Mouse (Mus musculus): ENCODE measurements around the gene Tmem246. TPM values are rescaled to one million over a fixed set of nuclear protein-coding genes. Genes with fewer than 3 reads are reported as not detected.
A peak's percentile ranks its signal among the peaks of the same experiment; 100 is the strongest.
"Not testable (repeated sequence)": the region's sequence is repeated elsewhere in the genome, so short reads cannot be mapped to it uniquely, and the experiment has no call there.

Gene Tmem246
- polyA plus RNA-seq, 1 experiment from 2014 or later = 17.4 TPM

GRCm38 (mm10) chr4:49623916-49624315 lies 26.2 kb upstream of the Tmem246 start:
- Histone ChIP-seq H3K27ac (ENCODE audit: low read depth, low read length) (no peak overlapping the region), H3K9me3 (ENCODE audit: control insufficient read depth, low read length) (no peaks in the 10 kb centered on the region), H3K27me3 (replicated peaks; ENCODE audit: control insufficient read depth, insufficient read depth, low read length) (no peaks in the 10 kb centered on the region), H3K9ac (ENCODE audit: low read depth, low read length) (no peak overlapping the region), H3K4me3 (ENCODE audit: low read depth, low read length) (no peak overlapping the region), H3K36me3 (ENCODE audit: control insufficient read depth, insufficient read depth, low read length) (no peaks in the 10 kb centered on the region), H3K4me2 (no peak overlapping the region), H3K4me1 (replicated peaks; ENCODE audit: control insufficient read depth, insufficient read depth, low read length) (peaks cover 4% of the 10 kb centered on the region; the same call in 1 of the 2 replicates)
- 89% methylated on average over 4 of the region's 4 CpGs for WGBS
- ATAC-seq (replicated peaks; ENCODE audit: low FRiP score) = no peak
- no peak for DNase-seq (ENCODE audit: low spot score)

GRCm38 (mm10) chr4:49622272-49622671 lies 24.6 kb upstream of the Tmem246 start:
- peaks cover 4% of the 10 kb centered on the region; the same call in 1 of the 2 replicates for H3K4me1 ChIP-seq (replicated peaks; ENCODE audit: control insufficient read depth, insufficient read depth, low read length)
- no peak overlapping the region for H3K9ac ChIP-seq (ENCODE audit: low read depth, low read length)
- H3K27ac ChIP-seq (ENCODE audit: low read depth, low read length) = no peak overlapping the region
- WGBS = 87% methylated on average over 2 of the region's 2 CpGs
- ATAC-seq (replicated peaks; ENCODE audit: low FRiP score) = no peak
- H3K9me3 ChIP-seq (ENCODE audit: control insufficient read depth, low read length) = no peaks in the 10 kb centered on the region
- H3K36me3 ChIP-seq (ENCODE audit: control insufficient read depth, insufficient read depth, low read length) = no peaks in the 10 kb centered on the region
- no peak for DNase-seq (ENCODE audit: low spot score)
- no peak overlapping the region for H3K4me3 ChIP-seq (ENCODE audit: low read depth, low read length)
- H3K4me2 ChIP-seq = no peak overlapping the region
- no peaks in the 10 kb centered on the region for H3K27me3 ChIP-seq (replicated peaks; ENCODE audit: control insufficient read depth, insufficient read depth, low read length)

- H3K4me1 ChIP-seq (replicated peaks; ENCODE audit: control insufficient read depth, insufficient read depth, low read length); H3K4me2 ChIP-seq; H3K9ac ChIP-seq (ENCODE audit: low read depth, low read length); DNase-seq (ENCODE audit: low spot score); H3K9me3 ChIP-seq (ENCODE audit: control insufficient read depth, low read length); H3K27ac ChIP-seq (ENCODE audit: low read depth, low read length); H3K27me3 ChIP-seq (replicated peaks; ENCODE audit: control insufficient read depth, insufficient read depth, low read length); H3K36me3 ChIP-seq (ENCODE audit: control insufficient read depth, insufficient read depth, low read length); ATAC-seq (replicated peaks; ENCODE audit: low FRiP score); H3K4me3 ChIP-seq (ENCODE audit: low read depth, low read length): not testable (repeated sequence)
- 74% methylated on average over 7 of the region's 7 CpGs for WGBS
Observed at GRCm38 (mm10) chr4:49619861-49620260, 22.2 kb upstream of the Tmem246 start.

- H3K36me3 ChIP-seq (ENCODE audit: control insufficient read depth, insufficient read depth, low read length) = no peaks in the 10 kb centered on the region
- no peak overlapping the region for H3K9ac ChIP-seq (ENCODE audit: low read depth, low read length)
- H3K4me2 ChIP-seq = no peak overlapping the region
- H3K9me3 ChIP-seq (ENCODE audit: control insufficient read depth, low read length) = no peaks in the 10 kb centered on the region
- H3K27me3 ChIP-seq (replicated peaks; ENCODE audit: control insufficient read depth, insufficient read depth, low read length) = no peaks in the 10 kb centered on the region
- no peak for DNase-seq (ENCODE audit: low spot score)
- H3K27ac ChIP-seq (ENCODE audit: low read depth, low read length) = no peak overlapping the region
- ATAC-seq (replicated peaks; ENCODE audit: low FRiP score) = no peak
- WGBS = 75% methylated on average over 10 of the region's 10 CpGs
- H3K4me3 ChIP-seq (ENCODE audit: low read depth, low read length) = no peak overlapping the region
- no peaks in the 10 kb centered on the region for H3K4me1 ChIP-seq (replicated peaks; ENCODE audit: control insufficient read depth, insufficient read depth, low read length)
Observed at GRCm38 (mm10) chr4:49616924-49617323, 19.2 kb upstream of the Tmem246 start.

- Histone ChIP-seq H3K4me1 (replicated peaks; ENCODE audit: control insufficient read depth, insufficient read depth, low read length) (no peaks in the 10 kb centered on the region), H3K36me3 (ENCODE audit: control insufficient read depth, insufficient read depth, low read length) (no peaks in the 10 kb centered on the region), H3K4me2 (no peak overlapping the region), H3K27me3 (replicated peaks; ENCODE audit: control insufficient read depth, insufficient read depth, low read length) (no peaks in the 10 kb centered on the region), H3K9me3 (ENCODE audit: control insufficient read depth, low read length) (no peaks in the 10 kb centered on the region), H3K4me3 (ENCODE audit: low read depth, low read length) (no peak overlapping the region), H3K27ac (ENCODE audit: low read depth, low read length) (no peak overlapping the region), H3K9ac (ENCODE audit: low read depth, low read length) (no peak overlapping the region)
- 76% methylated on average over 1 of the region's 1 CpGs for WGBS
- ATAC-seq (replicated peaks; ENCODE audit: low FRiP score) (0 out of 2 replicates have a peak, but pooled peaks have one; percentile 36), DNase-seq (ENCODE audit: low spot score) (no peak)
Observed at GRCm38 (mm10) chr4:49605459-49605858, 7.8 kb upstream of the Tmem246 start.

GRCm38 (mm10) chr4:49604616-49605015 lies 6.9 kb upstream of the Tmem246 start:
- DNase-seq (ENCODE audit: low spot score) = no peak
- Histone ChIP-seq H3K4me1 (replicated peaks; ENCODE audit: control insufficient read depth, insufficient read depth, low read length) (no peaks in the 10 kb centered on the region), H3K4me3 (ENCODE audit: low read depth, low read length) (no peak overlapping the region), H3K9me3 (ENCODE audit: control insufficient read depth, low read length) (no peaks in the 10 kb centered on the region), H3K9ac (ENCODE audit: low read depth, low read length) (no peak overlapping the region), H3K4me2 (no peak overlapping the region), H3K36me3 (ENCODE audit: control insufficient read depth, insufficient read depth, low read length) (no peaks in the 10 kb centered on the region), H3K27me3 (replicated peaks; ENCODE audit: control insufficient read depth, insufficient read depth, low read length) (no peaks in the 10 kb centered on the region), H3K27ac (ENCODE audit: low read depth, low read length) (no peak overlapping the region)
- WGBS = 59% methylated on average over 5 of the region's 5 CpGs
- peak; percentile 57 for ATAC-seq (replicated peaks; ENCODE audit: low FRiP score)

GRCm38 (mm10) chr4:49604016-49604546 lies 6.4 kb upstream of the Tmem246 start:
- WGBS = 57% methylated on average over 1 of the region's 1 CpGs
- no peaks in the 10 kb centered on the region for H3K36me3 ChIP-seq (ENCODE audit: control insufficient read depth, insufficient read depth, low read length)
- H3K4me1 ChIP-seq (replicated peaks; ENCODE audit: control insufficient read depth, insufficient read depth, low read length) = no peaks in the 10 kb centered on the region
- no peak overlapping the region for H3K4me2 ChIP-seq
- H3K27me3 ChIP-seq (replicated peaks; ENCODE audit: control insufficient read depth, insufficient read depth, low read length) = no peaks in the 10 kb centered on the region
- H3K27ac ChIP-seq (ENCODE audit: low read depth, low read length) = no peak overlapping the region
- ATAC-seq (replicated peaks; ENCODE audit: low FRiP score) (peak; percentile 31), DNase-seq (ENCODE audit: low spot score) (no peak)
- no peaks in the 10 kb centered on the region for H3K9me3 ChIP-seq (ENCODE audit: control insufficient read depth, low read length)
- H3K9ac ChIP-seq (ENCODE audit: low read depth, low read length) = no peak overlapping the region
- H3K4me3 ChIP-seq (ENCODE audit: low read depth, low read length) = no peak overlapping the region

- Histone ChIP-seq H3K4me3 (ENCODE audit: low read depth, low read length) (no peak overlapping the region), H3K9ac (ENCODE audit: low read depth, low read length) (no peak overlapping the region), H3K4me2 (no peak overlapping the region), H3K9me3 (ENCODE audit: control insufficient read depth, low read length) (no peaks in the 10 kb centered on the region), H3K36me3 (ENCODE audit: control insufficient read depth, insufficient read depth, low read length) (no peaks in the 10 kb centered on the region), H3K27ac (ENCODE audit: low read depth, low read length) (no peak overlapping the region), H3K4me1 (replicated peaks; ENCODE audit: control insufficient read depth, insufficient read depth, low read length) (no peaks in the 10 kb centered on the region; the same call in 1 of the 2 replicates), H3K27me3 (replicated peaks; ENCODE audit: control insufficient read depth, insufficient read depth, low read length) (no peaks in the 10 kb centered on the region)
- 88% methylated on average over 2 of the region's 2 CpGs for WGBS
- no peak for DNase-seq (ENCODE audit: low spot score)
- ATAC-seq (replicated peaks; ENCODE audit: low FRiP score) = no peak
Observed at GRCm38 (mm10) chr4:49603161-49603560, 5.5 kb upstream of the Tmem246 start.

- H3K27ac ChIP-seq (ENCODE audit: low read depth, low read length) = peak overlapping the region; percentile 46; the same call in 1 of the 2 replicates
Observed at GRCm38 (mm10) chr4:49596846-49597182, 862 bp downstream of the Tmem246 start.

More at GRCm38 (mm10) chr4:49596846-49597182, 862 bp downstream of the Tmem246 start:
- peak overlapping the region; percentile 67 for H3K9ac ChIP-seq (ENCODE audit: low read depth, low read length)
- no peaks in the 10 kb centered on the region for H3K27me3 ChIP-seq (replicated peaks; ENCODE audit: control insufficient read depth, insufficient read depth, low read length)
- H3K4me3 ChIP-seq (ENCODE audit: low read depth, low read length) = peak overlapping the region; percentile 79
- DNase-seq (ENCODE audit: low spot score) (peak; percentile 59), ATAC-seq (replicated peaks; ENCODE audit: low FRiP score) (peak; percentile 59; the same call in 1 of the 2 replicates)
- WGBS = 1% methylated on average over 20 of the region's 20 CpGs
- peaks cover 6% of the 10 kb centered on the region; the same call in 1 of the 2 replicates for H3K4me1 ChIP-seq (replicated peaks; ENCODE audit: control insufficient read depth, insufficient read depth, low read length)
- H3K4me2 ChIP-seq = peak overlapping the region; percentile 72
- no peaks in the 10 kb centered on the region for H3K9me3 ChIP-seq (ENCODE audit: control insufficient read depth, low read length)
- no peaks in the 10 kb centered on the region for H3K36me3 ChIP-seq (ENCODE audit: control insufficient read depth, insufficient read depth, low read length)

All from liver, embryonic 11.5 days (tissue).